Mouse (Mus musculus): ENCODE data around the gene Tmem170. TPM values are rescaled to one million over a fixed set of nuclear protein-coding genes. Genes with fewer than 3 reads are reported as not detected.

The Tmem170 gene
- polyA plus RNA-seq, 1 experiment from 2014 or later = 6.8 TPM

- Histone ChIP-seq H3K27me3 (peaks cover 27% of the 10 kb centered on the region), H3K9ac (no peak overlapping the region), H3K36me3 (ENCODE audit: poor library complexity, severe bottlenecking) (no peaks in the 10 kb centered on the region), H3K9me3 (replicated peaks) (no peaks in the 10 kb centered on the region), H3K4me3 (no peak overlapping the region), H3K27ac (no peak overlapping the region), H3K4me2 (no peak overlapping the region), H3K4me1 (peaks cover 8% of the 10 kb centered on the region)
- ATAC-seq = no peak
- 84% methylated on average over 7 of the region's 7 CpGs for WGBS
These were observed 18.4 kb upstream of the Tmem170 start for GRCm38 (mm10) chr8:111894955-111895354.

- no peaks in the 10 kb centered on the region for H3K9me3 ChIP-seq (replicated peaks)
- H3K27ac ChIP-seq = no peak overlapping the region
- H3K4me2 ChIP-seq = no peak overlapping the region
- H3K27me3 ChIP-seq = peaks cover 48% of the 10 kb centered on the region
- 74% methylated on average over 5 of the region's 5 CpGs for WGBS
- H3K9ac ChIP-seq = no peak overlapping the region
- H3K4me3 ChIP-seq = no peak overlapping the region
- H3K4me1 ChIP-seq = peaks cover 11% of the 10 kb centered on the region
- ATAC-seq = no peak
- H3K36me3 ChIP-seq (ENCODE audit: poor library complexity, severe bottlenecking) = no peaks in the 10 kb centered on the region
These were observed 16.1 kb upstream of the Tmem170 start for GRCm38 (mm10) chr8:111892615-111893014.

- Histone ChIP-seq H3K36me3 (ENCODE audit: poor library complexity, severe bottlenecking) (no peaks in the 10 kb centered on the region), H3K4me1 (peaks cover 11% of the 10 kb centered on the region), H3K27ac (no peak overlapping the region), H3K9me3 (replicated peaks) (no peaks in the 10 kb centered on the region), H3K9ac (no peak overlapping the region), H3K4me2 (no peak overlapping the region), H3K27me3 (peaks cover 52% of the 10 kb centered on the region), H3K4me3 (no peak overlapping the region)
- ATAC-seq = no peak
- 63% methylated on average over 8 of the region's 8 CpGs for WGBS
These were observed 15.4 kb upstream of the Tmem170 start for GRCm38 (mm10) chr8:111891983-111892382.

GRCm38 (mm10) chr8:111890911-111891303 lies 14.4 kb upstream of the Tmem170 start:
- no peak overlapping the region for H3K4me3 ChIP-seq
- no peaks in the 10 kb centered on the region for H3K36me3 ChIP-seq (ENCODE audit: poor library complexity, severe bottlenecking)
- no peak for ATAC-seq
- no peak overlapping the region for H3K27ac ChIP-seq
- 58% methylated on average over 6 of the region's 6 CpGs for WGBS
- H3K9me3 ChIP-seq (replicated peaks) = no peaks in the 10 kb centered on the region
- no peak overlapping the region for H3K9ac ChIP-seq
- peaks cover 59% of the 10 kb centered on the region for H3K27me3 ChIP-seq
- H3K4me1 ChIP-seq = peaks cover 11% of the 10 kb centered on the region
- H3K4me2 ChIP-seq = no peak overlapping the region

- peaks cover 11% of the 10 kb centered on the region for H3K4me1 ChIP-seq
- ATAC-seq = no peak
- H3K4me2 ChIP-seq = peak overlapping the region; percentile 57
- no peaks in the 10 kb centered on the region for H3K9me3 ChIP-seq (replicated peaks)
- H3K27me3 ChIP-seq = peaks cover 59% of the 10 kb centered on the region
- peak overlapping the region; percentile 32 for H3K4me3 ChIP-seq
- peak overlapping the region; percentile 45; the same call in 1 of the 2 replicates for H3K9ac ChIP-seq
- WGBS = 11% methylated on average over 86 of the region's 86 CpGs
- H3K36me3 ChIP-seq (ENCODE audit: poor library complexity, severe bottlenecking) = no peaks in the 10 kb centered on the region
- H3K27ac ChIP-seq = no peak overlapping the region
These were observed 13.7 kb upstream of the Tmem170 start for GRCm38 (mm10) chr8:111889931-111890910.

GRCm38 (mm10) chr8:111888091-111888650 lies 11.6 kb upstream of the Tmem170 start:
- Histone ChIP-seq H3K4me1 (peaks cover 11% of the 10 kb centered on the region), H3K9ac (no peak overlapping the region), H3K27ac (no peak overlapping the region), H3K9me3 (replicated peaks) (no peaks in the 10 kb centered on the region), H3K4me3 (no peak overlapping the region), H3K27me3 (peaks cover 59% of the 10 kb centered on the region), H3K36me3 (ENCODE audit: poor library complexity, severe bottlenecking) (no peaks in the 10 kb centered on the region), H3K4me2 (no peak overlapping the region)
- ATAC-seq = no peak
- 38% methylated on average over 7 of the region's 7 CpGs for WGBS

- Histone ChIP-seq H3K9ac (no peak overlapping the region), H3K4me1 (peaks cover 11% of the 10 kb centered on the region), H3K27me3 (peaks cover 57% of the 10 kb centered on the region), H3K27ac (no peak overlapping the region), H3K9me3 (replicated peaks) (no peaks in the 10 kb centered on the region), H3K36me3 (ENCODE audit: poor library complexity, severe bottlenecking) (no peaks in the 10 kb centered on the region), H3K4me2 (no peak overlapping the region), H3K4me3 (no peak overlapping the region)
- no peak for ATAC-seq
- 75% methylated on average over 1 of the region's 1 CpGs for WGBS
These were observed 10.9 kb upstream of the Tmem170 start for GRCm38 (mm10) chr8:111887479-111887878.

- WGBS = 88% methylated on average over 4 of the region's 4 CpGs
- no peak for ATAC-seq
These were observed 7.1 kb upstream of the Tmem170 start for GRCm38 (mm10) chr8:111883615-111884014.

GRCm38 (mm10) chr8:111881591-111881990 lies 5.0 kb upstream of the Tmem170 start:
- no peak overlapping the region for H3K4me3 ChIP-seq
- WGBS = 4% methylated on average over 2 of the region's 2 CpGs
- no peak overlapping the region for H3K27ac ChIP-seq
- H3K36me3 ChIP-seq (ENCODE audit: poor library complexity, severe bottlenecking) = no peaks in the 10 kb centered on the region
- no peaks in the 10 kb centered on the region for H3K9me3 ChIP-seq (replicated peaks)
- 0 out of 2 replicates have a peak, but pooled peaks cover 3% of the 10 kb centered on the region for H3K27me3 ChIP-seq
- H3K4me2 ChIP-seq = no peak overlapping the region
- H3K9ac ChIP-seq = no peak overlapping the region
- H3K4me1 ChIP-seq = no peaks in the 10 kb centered on the region
- no peak for ATAC-seq

More at GRCm38 (mm10) chr8:111883615-111884014, 7.1 kb upstream of the Tmem170 start:
- Histone ChIP-seq H3K4me1 (no peaks in the 10 kb centered on the region), H3K4me2 (no peak overlapping the region), H3K9ac (no peak overlapping the region), H3K4me3 (no peak overlapping the region), H3K9me3 (replicated peaks) (no peaks in the 10 kb centered on the region), H3K36me3 (ENCODE audit: poor library complexity, severe bottlenecking) (no peaks in the 10 kb centered on the region), H3K27me3 (peaks cover 21% of the 10 kb centered on the region), H3K27ac (no peak overlapping the region)

- H3K4me3 ChIP-seq = no peak overlapping the region
- no peaks in the 10 kb centered on the region for H3K36me3 ChIP-seq (ENCODE audit: poor library complexity, severe bottlenecking)
- no peaks in the 10 kb centered on the region for H3K27me3 ChIP-seq
- no peak overlapping the region for H3K9ac ChIP-seq
- H3K4me2 ChIP-seq = no peak overlapping the region
- WGBS = 71% methylated on average over 9 of the region's 9 CpGs
- H3K27ac ChIP-seq = no peak overlapping the region
- ATAC-seq = no peak
- peaks cover 9% of the 10 kb centered on the region for H3K4me1 ChIP-seq
- no peaks in the 10 kb centered on the region for H3K9me3 ChIP-seq (replicated peaks)
These were observed 1.2 kb upstream of the Tmem170 start for GRCm38 (mm10) chr8:111877711-111878110.

GRCm38 (mm10) chr8:111875758-111876157 lies 792 bp downstream of the Tmem170 start:
- Histone ChIP-seq H3K4me1 (peaks cover 9% of the 10 kb centered on the region), H3K9ac (peak overlapping the region; percentile 50), H3K9me3 (replicated peaks) (no peaks in the 10 kb centered on the region), H3K36me3 (ENCODE audit: poor library complexity, severe bottlenecking) (no peaks in the 10 kb centered on the region), H3K27me3 (no peaks in the 10 kb centered on the region), H3K27ac (no peak overlapping the region), H3K4me2 (peak overlapping the region; percentile 61), H3K4me3 (peak overlapping the region; percentile 69)
- 28% methylated on average over 9 of the region's 9 CpGs for WGBS
- ATAC-seq = no peak

GRCm38 (mm10) chr8:111871278-111871677 lies 5.3 kb downstream of the Tmem170 start:
- no peaks in the 10 kb centered on the region for H3K36me3 ChIP-seq (ENCODE audit: poor library complexity, severe bottlenecking)
- H3K27ac ChIP-seq = no peak overlapping the region
- no peak overlapping the region for H3K4me3 ChIP-seq
- no peaks in the 10 kb centered on the region for H3K9me3 ChIP-seq (replicated peaks)
- 84% methylated on average over 3 of the region's 3 CpGs for WGBS
- no peak for ATAC-seq
- peaks cover 9% of the 10 kb centered on the region for H3K4me1 ChIP-seq
- no peak overlapping the region for H3K4me2 ChIP-seq
- H3K9ac ChIP-seq = no peak overlapping the region
- H3K27me3 ChIP-seq = no peaks in the 10 kb centered on the region
